Mouse (Mus musculus) thymus, postnatal 0 days (tissue): ENCODE measurements at regions not wholly inside any gene's neighbourhood (a gene's known extent, or its start where the extent isn't known, plus 50 kb on each side); places are given as distances from the start of the nearest gene placed in this dataset.

ENCODE experiments used
- DNase-seq: peaks from one replicate; pipeline ENCODE4 v3.0.0-alpha.2; 2015; ENCODE audit warnings: low spot score

DNA sequence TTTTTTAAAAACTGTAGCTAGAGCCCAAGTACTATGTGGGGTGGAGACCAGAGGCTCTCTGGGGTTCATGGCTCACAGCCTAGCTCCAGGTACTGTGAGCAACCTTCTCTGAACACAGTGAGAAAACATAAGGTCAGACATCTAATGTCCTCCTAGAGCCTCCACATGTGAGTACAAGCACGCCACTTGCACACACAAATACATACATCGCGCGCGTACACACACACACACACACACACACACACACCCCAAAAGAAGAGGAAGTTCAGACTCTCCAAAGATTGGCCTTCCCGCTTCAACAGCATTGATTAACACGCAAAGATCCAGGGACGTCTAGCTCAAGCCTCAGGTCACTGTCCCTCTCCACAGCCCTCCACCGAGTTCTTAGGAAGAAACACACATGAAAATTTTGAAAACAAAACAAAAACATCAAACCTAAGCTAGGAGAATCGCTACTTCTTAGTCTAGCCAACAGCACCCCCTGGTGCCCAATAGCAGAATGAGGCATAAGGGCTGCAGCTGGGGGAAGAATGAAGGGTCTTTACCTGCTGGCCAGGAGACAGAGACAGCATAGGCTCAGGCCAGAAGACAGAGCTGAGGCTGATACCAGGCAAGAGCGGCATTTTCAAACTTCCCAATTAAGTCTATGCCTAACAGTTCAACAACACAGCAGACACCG lies 90.7 kb upstream of the Usp24 start:
- DNase-seq, result peak; percentile 69

- DNase-seq, result no peak
Observed at GRCm38 (mm10) chr4:106227428-106227827, 88.6 kb upstream of the Usp24 start.

DNA sequence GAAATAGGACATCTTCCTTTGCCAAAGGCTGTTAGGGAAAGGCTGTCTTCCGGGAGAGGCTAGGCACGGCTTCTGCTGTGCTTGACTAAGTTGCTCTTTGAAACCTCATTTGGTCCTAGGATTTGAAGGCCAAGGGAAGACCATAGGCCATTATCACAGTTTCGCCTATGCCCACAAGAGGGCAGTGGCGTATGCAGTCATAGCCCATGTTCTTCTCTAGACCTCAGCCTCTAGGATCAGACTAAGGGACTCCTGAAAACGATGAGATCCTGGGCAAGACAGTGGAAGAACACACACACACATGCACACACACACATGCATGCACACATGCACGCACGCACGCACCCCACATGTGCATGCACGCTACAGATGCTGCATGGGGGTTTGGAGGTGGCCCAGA lies 87.5 kb upstream of the Usp24 start:
- peak; percentile 71 for DNase-seq

DNA sequence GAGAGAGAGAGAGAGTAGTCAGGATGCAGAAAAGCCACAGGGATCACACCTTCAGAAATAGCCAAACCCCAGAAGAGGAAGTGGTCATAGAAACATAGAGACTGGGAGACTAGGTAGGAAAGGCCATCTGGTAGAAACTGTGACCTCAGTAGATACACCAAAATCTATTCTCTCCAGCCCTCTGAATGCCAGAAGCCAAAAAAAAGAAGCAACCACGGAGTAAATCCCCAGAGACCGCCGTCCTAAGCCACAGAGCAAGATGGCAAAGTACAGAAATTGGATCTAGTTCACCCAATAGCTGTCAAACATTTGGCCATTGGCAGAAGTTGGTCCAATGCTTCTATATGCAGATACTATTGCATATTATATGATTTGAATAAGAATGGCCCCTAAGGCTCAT lies 86.5 kb upstream of the Usp24 start:
- no peak for DNase-seq

DNA sequence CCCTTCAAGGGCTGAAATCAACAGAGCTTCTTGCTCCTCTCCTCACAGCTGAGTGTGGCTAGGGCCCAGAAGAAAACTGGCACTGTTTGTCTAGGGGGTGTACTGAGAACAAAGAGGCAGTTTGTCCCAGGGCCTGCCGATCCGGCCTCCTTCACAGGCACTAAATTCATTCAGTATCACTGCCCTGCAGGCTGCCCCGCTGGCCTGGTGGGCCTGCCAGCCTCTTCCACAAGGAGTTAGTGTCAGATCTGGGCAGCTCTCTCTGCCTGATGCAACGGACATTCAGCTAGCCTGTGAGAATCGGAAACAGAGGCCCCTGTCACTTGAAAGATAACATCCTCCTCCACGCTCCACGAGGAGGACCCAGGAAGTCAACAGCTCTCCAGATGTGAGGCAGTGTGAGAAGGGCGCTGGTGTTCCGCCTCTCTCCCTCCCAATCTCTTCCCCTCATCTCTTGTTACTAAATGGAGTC lies 83.5 kb upstream of the Usp24 start:
- peak; percentile 68 for DNase-seq

GRCm38 (mm10) chr4:106244384-106244819 lies 71.6 kb upstream of the Usp24 start:
- no peak for DNase-seq

DNA sequence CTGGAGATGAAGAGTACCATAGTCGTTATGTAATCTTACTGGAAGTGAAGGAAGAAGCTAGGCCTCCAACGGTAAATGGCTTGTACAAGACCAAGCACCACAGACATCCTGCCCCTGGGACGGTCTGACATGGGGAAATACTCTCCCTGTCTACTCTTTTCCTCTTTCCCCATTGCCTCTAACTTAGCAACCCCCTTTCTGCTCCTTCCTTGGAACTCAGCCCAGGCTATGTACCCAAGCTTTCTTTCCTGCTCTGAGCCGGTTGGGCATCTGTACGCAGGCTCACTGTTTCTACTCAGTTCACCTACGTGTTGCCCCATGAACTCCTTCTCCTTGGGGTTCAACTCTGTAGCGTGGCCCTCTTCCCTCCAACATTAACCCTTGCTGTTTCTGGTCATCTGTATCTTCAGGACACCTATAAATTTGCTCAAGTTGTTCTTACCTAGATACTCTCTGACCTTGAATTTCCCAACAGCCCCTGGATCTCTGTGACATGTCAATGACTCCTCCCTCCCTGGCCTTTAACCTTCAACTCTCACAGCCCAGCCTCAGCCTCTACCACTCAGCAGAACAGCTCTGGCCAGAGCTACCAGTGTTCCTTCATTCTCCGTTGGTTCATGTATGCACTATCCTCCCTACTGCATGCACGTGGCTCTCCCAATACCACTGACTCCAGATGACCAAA lies 71.0 kb upstream of the Usp24 start:
- no peak for DNase-seq

DNA sequence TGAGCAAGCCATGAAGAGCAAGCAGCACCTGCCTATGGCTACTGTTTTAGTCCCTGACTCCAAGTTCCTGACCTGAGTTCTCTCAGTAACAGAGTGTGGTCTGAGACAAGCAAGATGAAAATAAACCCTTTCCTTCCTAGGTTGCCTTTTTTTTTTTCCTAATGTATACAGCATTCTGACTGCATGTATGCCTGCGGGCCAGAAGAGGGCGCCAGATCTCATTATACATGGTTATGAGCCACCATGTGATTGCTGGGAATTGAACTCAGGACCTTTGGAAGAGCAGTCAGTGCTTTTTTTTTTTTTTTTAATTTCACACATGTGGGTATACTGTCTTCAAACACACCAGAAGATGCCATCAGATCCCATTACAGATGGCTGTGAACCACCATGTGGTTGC lies 69.3 kb upstream of the Usp24 start:
- DNase-seq, result no peak

- no peak for DNase-seq
Observed at GRCm38 (mm10) chr4:106247398-106247797, 68.6 kb upstream of the Usp24 start.

- no peak for DNase-seq
Observed at GRCm38 (mm10) chr4:106248272-106248671, 67.7 kb upstream of the Usp24 start.

DNA sequence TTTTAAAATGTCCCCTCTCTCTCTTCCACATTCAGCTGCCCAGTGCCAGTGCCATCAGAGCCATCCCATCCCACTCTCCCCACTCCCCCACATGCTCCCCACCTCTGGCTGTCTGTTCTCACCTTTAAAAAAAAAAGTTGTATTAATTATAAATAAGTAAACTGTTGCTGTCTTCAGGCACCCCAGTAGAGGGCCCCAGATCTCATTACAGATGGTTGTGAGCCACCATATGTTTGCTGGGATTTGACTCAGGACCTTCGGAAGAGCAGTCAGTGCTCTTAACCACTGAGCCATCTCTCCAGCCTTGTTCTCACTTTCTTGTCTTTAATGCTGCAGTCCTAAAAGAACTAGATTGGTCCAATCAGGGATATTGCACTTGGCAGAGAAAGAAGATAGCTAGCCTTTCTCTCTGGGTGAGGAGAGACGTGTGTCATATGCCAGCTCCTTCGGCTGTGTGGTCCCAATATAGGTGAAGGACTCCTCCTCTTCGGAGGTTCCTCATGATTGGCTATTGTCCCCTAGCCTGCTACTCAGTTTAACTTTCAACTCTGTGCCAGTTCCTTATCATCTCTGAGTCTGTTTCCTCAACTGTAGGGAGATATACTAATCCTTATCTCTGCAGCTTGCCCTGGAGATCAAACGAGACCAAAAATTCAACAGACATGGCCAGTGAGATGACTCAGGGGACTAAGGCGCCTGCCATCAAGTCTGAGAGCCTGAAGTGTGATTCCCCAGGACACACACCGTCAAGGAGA lies 66.8 kb upstream of the Usp24 start:
- no peak for DNase-seq

- no peak for DNase-seq
Observed at GRCm38 (mm10) chr4:106250048-106250447, 66.0 kb upstream of the Usp24 start.

GRCm38 (mm10) chr4:106251430-106251829 lies 64.6 kb upstream of the Usp24 start:
- no peak for DNase-seq

DNA sequence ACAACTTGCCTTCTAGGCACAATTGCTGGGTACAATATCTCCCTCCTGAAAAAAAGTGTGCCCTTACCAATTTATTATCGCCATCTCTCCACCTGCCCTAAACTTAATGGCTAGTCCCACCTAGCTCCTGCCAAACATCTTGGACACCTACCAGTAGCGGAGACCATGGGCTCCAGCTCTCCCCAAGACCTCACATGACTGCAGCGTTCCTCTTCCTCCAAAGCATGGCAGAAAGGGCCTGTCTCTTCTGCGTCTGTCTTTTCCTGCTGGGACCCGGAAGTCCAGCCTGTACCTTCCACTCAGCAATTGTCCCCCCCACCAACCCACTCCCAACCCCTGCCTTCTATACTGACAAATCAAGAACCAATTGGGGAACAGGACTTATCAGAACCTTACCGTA lies 63.1 kb upstream of the Usp24 start:
- no peak for DNase-seq

DNA sequence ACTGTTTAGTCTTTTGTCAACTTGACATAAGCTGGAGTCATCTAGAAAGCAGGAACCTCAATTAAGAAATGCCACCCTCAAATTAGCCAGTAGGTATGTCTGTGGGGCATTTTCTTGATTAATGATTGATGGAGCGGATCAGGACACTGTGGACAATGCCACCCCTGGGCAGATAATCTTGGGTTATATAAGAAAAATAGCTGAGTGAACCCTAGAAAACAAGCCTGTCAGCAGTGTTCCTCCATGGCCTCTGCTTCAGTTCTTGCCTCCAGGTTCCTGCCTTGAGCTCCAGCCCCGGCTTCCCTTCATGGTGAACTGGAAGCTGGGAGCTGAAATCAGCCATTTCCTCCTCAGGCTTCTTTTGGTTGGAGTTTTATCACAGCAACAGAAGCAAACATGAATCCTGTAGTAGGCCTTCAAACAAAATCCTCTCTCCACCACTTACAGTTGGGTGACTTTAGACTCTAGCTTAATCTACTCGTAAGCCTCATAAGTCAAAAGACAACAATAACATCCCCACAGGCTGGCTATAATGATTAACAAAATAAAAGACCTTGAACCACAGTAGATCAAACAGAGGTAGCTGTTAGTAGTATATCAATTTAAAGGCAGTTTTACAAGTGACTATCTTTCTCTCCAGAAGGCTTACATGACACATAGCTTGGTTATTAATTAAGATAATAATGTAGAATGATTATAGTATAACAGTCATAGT lies 61.1 kb upstream of the Usp24 start:
- no peak for DNase-seq

- DNase-seq, result no peak
Observed at GRCm38 (mm10) chr4:106255959-106256609, 59.9 kb upstream of the Usp24 start.

DNA sequence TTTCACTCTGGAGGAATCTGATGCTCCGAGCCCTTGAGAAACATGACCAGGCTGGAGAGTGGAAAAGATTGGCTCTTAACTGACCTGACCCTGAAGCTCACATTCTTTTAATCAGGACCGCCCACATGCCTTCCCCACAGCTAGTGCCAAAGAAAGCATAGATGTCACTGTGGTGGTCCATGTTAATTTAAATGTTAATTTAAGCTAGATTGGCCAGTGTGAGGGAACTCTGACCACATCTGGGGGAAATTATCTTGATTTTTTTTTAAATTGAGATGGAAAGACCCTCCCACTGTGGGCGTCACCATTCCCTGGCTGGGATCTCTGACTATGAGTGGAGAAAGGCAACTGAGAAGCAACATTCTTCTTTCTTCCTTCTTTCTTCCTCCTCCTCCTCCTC lies 54.6 kb upstream of the Usp24 start:
- DNase-seq, result no peak

DNA sequence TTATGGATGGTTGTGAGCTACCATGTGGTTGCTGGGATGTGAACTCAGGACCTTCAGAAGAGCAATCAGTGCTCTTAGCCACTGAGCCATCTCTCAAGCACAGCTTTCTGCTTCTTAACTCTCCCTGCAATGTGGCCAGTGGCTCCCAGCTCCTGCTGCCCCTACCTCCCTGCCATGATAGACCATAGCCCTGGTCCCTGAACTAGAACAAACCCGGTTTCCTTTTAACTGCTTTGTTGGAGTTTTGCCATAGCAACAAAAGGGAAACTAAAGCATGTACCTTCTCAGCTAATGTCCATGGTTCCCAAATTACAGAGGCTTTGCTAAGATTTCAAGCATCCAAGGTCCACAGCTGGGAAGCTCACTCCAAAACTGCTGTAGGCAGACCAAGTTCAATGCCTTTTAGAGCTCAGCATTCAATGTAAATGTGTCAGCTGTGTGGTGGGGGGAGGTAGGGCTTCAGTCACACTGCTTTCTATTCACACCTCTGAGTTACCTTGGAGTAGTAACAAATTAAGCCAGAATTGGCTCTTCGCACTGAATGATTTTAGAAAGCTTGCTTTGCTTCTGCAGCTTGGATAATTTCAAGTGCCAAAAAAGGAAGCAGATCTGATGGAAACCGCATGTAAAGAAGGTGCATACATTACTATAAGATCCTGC lies 54.0 kb upstream of the Usp24 start:
- DNase-seq, result no peak

DNA sequence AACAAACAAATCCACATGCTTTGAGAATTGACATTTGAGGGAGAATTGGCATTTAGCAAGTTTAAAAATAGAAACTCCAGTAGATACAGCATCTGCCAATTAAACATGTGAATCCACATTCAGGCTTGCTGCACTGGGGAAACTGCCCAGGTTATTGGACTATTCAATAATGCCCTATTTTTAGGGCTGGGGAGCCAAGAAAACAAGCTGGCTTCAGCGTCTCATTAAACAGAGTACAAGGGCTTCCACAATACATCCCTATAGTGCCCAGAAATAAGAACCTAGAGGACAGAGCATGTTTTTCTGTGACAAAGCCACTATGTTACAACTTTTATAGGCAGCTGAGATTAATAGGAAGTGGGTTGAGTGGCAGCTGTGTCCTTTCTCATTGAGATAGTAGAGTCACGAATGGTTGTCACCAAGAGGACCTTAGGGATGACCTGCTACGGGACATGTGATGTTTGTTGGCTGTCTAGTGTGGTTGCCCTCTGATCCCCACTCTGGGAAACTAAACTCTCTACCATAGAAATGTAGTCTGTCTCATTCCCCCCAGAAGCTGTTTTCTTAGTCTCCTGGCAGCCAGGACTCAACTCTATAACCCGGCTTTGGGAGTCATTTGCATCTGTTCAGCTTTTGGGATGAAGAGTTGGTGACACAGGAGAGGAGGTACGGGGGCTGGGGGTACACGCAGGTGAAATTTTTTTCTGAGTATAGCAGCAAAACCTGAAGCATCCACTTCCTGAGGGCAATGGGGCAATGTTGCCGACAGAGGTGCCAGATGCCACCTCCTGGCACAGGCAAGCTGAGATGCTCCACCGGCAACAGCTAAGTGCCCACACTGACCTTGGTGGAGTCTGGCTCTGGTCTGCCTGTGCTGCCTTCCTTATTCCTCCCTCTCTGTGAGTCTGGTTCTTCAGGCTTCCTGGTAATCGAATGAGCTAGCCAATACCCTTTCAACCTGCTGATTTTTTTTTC lies 53.0 kb upstream of the Usp24 start:
- DNase-seq, result no peak
